Mouse (Mus musculus) urinary bladder, postnatal 36 days (tissue): ENCODE measurements around the gene Vmn2r106.

Experiments used
- DNase-seq, 2 experiments: peaks; one replicate each; pipeline ENCODE4 v3.0.0; 2022; ENCODE audit warnings: low spot score in 2 of 2, mixed read lengths in 1 of 2

Vmn2r106 gene

DNA sequence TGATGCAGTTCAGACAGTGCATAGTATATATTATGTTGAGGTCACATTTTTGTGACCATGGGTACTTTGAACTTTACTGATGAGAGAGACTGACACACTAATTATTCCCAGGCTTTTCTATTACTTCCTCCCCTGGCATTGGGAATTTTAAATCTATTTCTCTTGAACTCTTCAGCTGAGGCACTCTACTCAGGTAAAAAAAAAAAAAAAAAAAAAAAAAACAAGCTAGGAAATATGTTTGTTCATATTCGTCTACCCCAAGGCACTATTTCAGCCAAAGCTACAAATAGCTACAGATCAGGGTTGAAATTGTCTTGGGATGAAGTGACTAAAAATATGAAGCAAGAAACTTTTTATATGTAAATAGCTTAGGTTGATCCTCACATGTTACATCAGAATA lies at the start of gene Vmn2r106:
Gene Vmn2r106, minus strand, starts transcription at position 101 of the 400 bp plus-strand sequence.
- DNase-seq: no peak

DNA sequence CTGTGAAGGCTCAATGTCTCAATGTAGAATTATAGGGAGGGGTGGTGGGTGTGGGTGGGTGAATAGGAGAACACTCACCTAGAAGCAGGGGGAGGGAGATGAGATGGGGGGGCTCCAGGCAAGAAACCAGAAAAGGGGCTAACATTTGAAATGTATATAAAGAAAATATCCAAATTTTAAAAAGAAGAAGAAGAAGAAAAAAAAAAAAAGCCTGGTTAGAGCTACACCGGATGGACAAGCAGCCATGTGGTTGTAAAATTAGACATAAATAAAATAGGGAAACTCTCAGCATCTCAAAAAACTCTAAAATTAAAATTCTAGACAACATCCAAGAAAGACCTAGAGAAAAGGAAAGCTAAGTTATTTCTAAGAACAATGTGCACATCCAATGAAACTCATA lies 20.4 kb upstream of the Vmn2r106 start:
- DNase-seq: no peak

DNA sequence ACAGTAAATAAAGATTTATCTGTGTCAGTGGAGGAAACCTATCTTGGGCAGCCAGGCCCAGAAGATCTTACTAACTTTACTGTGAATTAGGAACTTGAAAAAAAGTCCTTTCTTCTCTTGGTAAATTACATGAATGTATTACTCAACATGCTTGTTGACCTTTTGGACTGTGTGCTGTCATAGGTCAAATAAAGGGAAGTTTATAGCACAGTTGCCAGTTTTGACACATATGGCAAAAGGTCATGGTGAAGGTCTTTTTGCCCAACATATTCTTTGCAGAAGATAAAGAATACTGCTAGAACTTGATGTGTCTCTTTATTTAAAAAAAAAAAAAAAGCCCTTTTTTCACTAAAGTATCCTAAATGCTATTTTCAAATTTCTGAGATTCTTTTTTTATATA lies 1.6 kb upstream of the Vmn2r106 start:
- DNase-seq: no peak

GRCm38 (mm10) chr17:20255522-20255921 lies 29.8 kb downstream of the Vmn2r106 start:
- no peak for DNase-seq

DNA sequence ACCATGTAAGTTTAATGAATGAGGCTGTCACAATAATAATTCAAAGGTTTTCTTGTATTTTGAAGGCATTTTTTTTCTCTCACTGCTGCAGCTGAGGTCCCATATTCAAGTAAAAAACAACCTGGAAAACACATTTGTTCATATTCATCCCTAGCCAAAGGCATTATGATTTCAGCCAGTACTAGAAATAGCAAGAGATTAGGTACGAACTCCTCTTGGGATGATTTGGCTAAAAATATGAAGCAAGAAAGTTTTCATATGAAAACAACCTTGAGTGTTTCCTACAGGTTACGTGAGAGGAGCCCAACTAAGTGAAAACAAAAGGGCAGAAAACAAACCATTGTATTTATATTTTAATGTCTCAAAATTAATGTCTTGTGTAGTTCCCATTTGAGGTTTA lies 50.4 kb downstream of the Vmn2r106 start, which contains the start of gene Vmn2r105:
Gene Vmn2r105, minus strand, starts transcription at position 101 of the 400 bp plus-strand sequence.
- DNase-seq: no peak
